Mouse (Mus musculus) embryonic fibroblast, embryonic 13.5 days (primary cell): ENCODE data around the gene Zbtb7a.

ENCODE experiments used
- CTCF ChIP-seq: IDR thresholded peaks from 2 replicates; pipeline ENCODE4 v1.5.1; 2011; ENCODE audit warnings: mild to moderate bottlenecking, control low read depth, low read length, moderate library complexity, borderline replicate concordance; ENCODE audit not compliant: insufficient read depth
- POLR2A ChIP-seq: IDR thresholded peaks from 2 replicates; pipeline ENCODE4 v1.6.1; 2011; ENCODE audit warnings: low read depth, mild to moderate bottlenecking, control low read depth, low read length, moderate library complexity

DNA sequence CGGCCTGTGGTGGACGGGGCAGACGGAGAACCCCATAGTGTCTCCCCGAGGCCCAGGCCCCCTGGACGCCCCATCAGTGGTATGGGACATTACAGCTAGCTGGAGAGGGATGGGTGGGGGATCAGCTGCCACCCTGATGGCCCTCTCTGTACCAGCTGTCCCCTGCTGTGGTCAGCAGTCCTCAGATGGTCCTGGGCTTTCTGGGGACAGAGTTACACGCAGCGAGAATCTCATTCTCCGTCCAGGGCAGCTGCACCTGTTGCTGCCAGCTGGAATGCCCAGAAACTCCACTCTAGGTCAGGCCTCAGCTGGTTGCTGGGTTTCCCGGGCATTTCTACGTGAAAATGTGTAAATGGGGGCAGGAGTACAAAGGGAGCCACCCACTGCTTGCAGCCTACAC lies 15.4 kb upstream of the Zbtb7a start:
- no peak for TF ChIP-seq CTCF
- no peak for TF ChIP-seq POLR2A
